Mouse (Mus musculus): ENCODE data around the gene Coro2a.

Coro2a gene

GRCm38 (mm10) chr4:46526798-46527557, 75.0 kb downstream of the Coro2a start:
- DNase-seq (ENCODE audit: low read depth, low spot score) = peak; percentile 64

- no peak for DNase-seq (ENCODE audit: low read depth, low spot score)
These were observed 75.8 kb downstream of the Coro2a start for GRCm38 (mm10) chr4:46526226-46526625.

GRCm38 (mm10) chr4:46523324-46523723, 78.7 kb downstream of the Coro2a start:
- no peak for DNase-seq (ENCODE audit: low read depth, low spot score)

- DNase-seq (ENCODE audit: low read depth, low spot score) = no peak
These were observed 80.5 kb downstream of the Coro2a start for GRCm38 (mm10) chr4:46521457-46521856.

- no peak for DNase-seq (ENCODE audit: low read depth, low spot score)
These were observed 81.5 kb downstream of the Coro2a start for GRCm38 (mm10) chr4:46520491-46520890.

- DNase-seq (ENCODE audit: low read depth, low spot score) = peak; percentile 87
These were observed 94.1 kb downstream of the Coro2a start for GRCm38 (mm10) chr4:46507736-46508460.

GRCm38 (mm10) chr4:46506801-46507610, 95.0 kb downstream of the Coro2a start:
- peak; percentile 85 for DNase-seq (ENCODE audit: low read depth, low spot score)

GRCm38 (mm10) chr4:46505361-46506057, 96.5 kb downstream of the Coro2a start:
- no peak for DNase-seq (ENCODE audit: low read depth, low spot score)

GRCm38 (mm10) chr4:46503881-46504280, 98.1 kb downstream of the Coro2a start:
- no peak for DNase-seq (ENCODE audit: low read depth, low spot score)

GRCm38 (mm10) chr4:46502606-46503502, 99.1 kb downstream of the Coro2a start:
- no peak for DNase-seq (ENCODE audit: low read depth, low spot score)

GRCm38 (mm10) chr4:46498976-46499375, 103.0 kb downstream of the Coro2a start:
- peak; percentile 57 for DNase-seq (ENCODE audit: low read depth, low spot score)

GRCm38 (mm10) chr4:46498511-46498910, 103.5 kb downstream of the Coro2a start:
- no peak for DNase-seq (ENCODE audit: low read depth, low spot score)

- peak; percentile 71 for DNase-seq (ENCODE audit: low read depth, low spot score)
These were observed 104.6 kb downstream of the Coro2a start for GRCm38 (mm10) chr4:46497286-46497892.

- no peak for DNase-seq (ENCODE audit: low read depth, low spot score)
These were observed 106.5 kb downstream of the Coro2a start for GRCm38 (mm10) chr4:46495543-46495942.

GRCm38 (mm10) chr4:46493071-46493470, 108.9 kb downstream of the Coro2a start:
- no peak for DNase-seq (ENCODE audit: low read depth, low spot score)

- peak; percentile 97 for DNase-seq (ENCODE audit: low read depth, low spot score)
These were observed 112.7 kb downstream of the Coro2a start, which contains the start of gene Nans for GRCm38 (mm10) chr4:46489028-46489925. Nans (plus strand) TSS chr4:46489248.

GRCm38 (mm10) chr4:46487348-46487747, 114.7 kb downstream of the Coro2a start:
- DNase-seq (ENCODE audit: low read depth, low spot score) = no peak

All from R1 (cell line).